Mouse (Mus musculus) gastrocnemius, postnatal 14 days (tissue): ENCODE data around the gene Prpf40b. TPM values are rescaled to one million over a fixed set of nuclear protein-coding genes. Genes with fewer than 3 reads are reported as not detected.
A peak's percentile ranks its signal among the peaks of the same experiment; 100 is the strongest.
"Not testable (repeated sequence)": the region's sequence is repeated elsewhere in the genome, so short reads cannot be mapped to it uniquely, and the experiment has no call there.

ENCODE experiments used
- DNase-seq: peaks from one replicate; pipeline ENCODE4 v3.0.0; 2021; ENCODE audit warnings: mixed read lengths
- intact Hi-C: fragments of 180-260 bp; cut with DNase I; formaldehyde crosslinking; loops from one replicate; pipeline ENCODE4 v1.15.1; 2025; ENCODE audit warnings: low total_unique reads
- long read RNA-seq, 2 experiments: library from polyadenylated mRNA; stranded (forward); transcript quantifications; one replicate each; pipeline ENCODE4 v2.0.0; 2021
- total RNA-seq, 2 experiments: library from RNA; stranded (reverse); gene quantifications; 2 replicates each; pipeline ENCODE4 v1.2.3; 2021

The Prpf40b gene
- 10 to 100 TPM; 18.4 to 20.8 TPM for total RNA-seq
- long read RNA-seq, experiment 1, partial matches to known transcripts, result 4 of 13 reads
- long read RNA-seq, experiment 1, other reads (novel, unspliced or antisense), result 9 of 13 reads
- long read RNA-seq, experiment 2, partial matches to known transcripts, result 4 of 17 reads
- long read RNA-seq, experiment 2, other reads (novel, unspliced or antisense), result 13 of 17 reads

GRCm38 (mm10) chr15:99294813-99295374 lies at the start of gene Prpf40b:
Gene Prpf40b (plus strand): TSS chr15:99295087.
- peak; percentile 95 for DNase-seq
- intact Hi-C loops, result no loop called here

GRCm38 (mm10) chr15:99246736-99247135 lies 48.2 kb upstream of the Prpf40b start:
- DNase-seq, intact Hi-C loops: not testable (repeated sequence)

GRCm38 (mm10) chr15:99248972-99249371 lies 45.9 kb upstream of the Prpf40b start:
- DNase-seq, result peak; percentile 60
- intact Hi-C loops, result no loop called here

- intact Hi-C loops, result no loop called here
Measured at GRCm38 (mm10) chr15:99249938-99250337, 44.9 kb upstream of the Prpf40b start.

GRCm38 (mm10) chr15:99251111-99251510 lies 43.8 kb upstream of the Prpf40b start:
- DNase-seq, intact Hi-C loops: not testable (repeated sequence)

More at GRCm38 (mm10) chr15:99249938-99250337, 44.9 kb upstream of the Prpf40b start:
- no peak for DNase-seq

GRCm38 (mm10) chr15:99251626-99252380 lies 43.1 kb upstream of the Prpf40b start, which contains the start of gene Mcrs1:
Gene Mcrs1 (minus strand): TSS chr15:99251961.
- intact Hi-C loops, result no loop called here

GRCm38 (mm10) chr15:99252381-99253174 lies 42.3 kb upstream of the Prpf40b start:
- DNase-seq, result peak; percentile 78
- intact Hi-C loops, result no loop called here

More at GRCm38 (mm10) chr15:99251626-99252380, 43.1 kb upstream of the Prpf40b start, which contains the start of gene Mcrs1:
- DNase-seq, result peak; percentile 98

GRCm38 (mm10) chr15:99253175-99253479 lies 41.8 kb upstream of the Prpf40b start:
- DNase-seq, intact Hi-C loops: not testable (repeated sequence)

GRCm38 (mm10) chr15:99253772-99254171 lies 41.1 kb upstream of the Prpf40b start:
- intact Hi-C loops, result no loop called here
- DNase-seq, result no peak

- intact Hi-C loops, result no loop called here
- no peak for DNase-seq
Measured at GRCm38 (mm10) chr15:99254477-99255005, 40.3 kb upstream of the Prpf40b start.

GRCm38 (mm10) chr15:99255241-99255749 lies 39.6 kb upstream of the Prpf40b start:
- DNase-seq, result no peak
- intact Hi-C loops, result no loop called here

- intact Hi-C loops, result no loop called here
- no peak for DNase-seq
Measured at GRCm38 (mm10) chr15:99259167-99259729, 35.6 kb upstream of the Prpf40b start.

GRCm38 (mm10) chr15:99259730-99260252 lies 35.1 kb upstream of the Prpf40b start:
- peak; percentile 79 for DNase-seq
- intact Hi-C loops, result no loop called here

- no peak for DNase-seq
- intact Hi-C loops, result no loop called here
Measured at GRCm38 (mm10) chr15:99262702-99263101, 32.2 kb upstream of the Prpf40b start.

- intact Hi-C loops, result no loop called here
- DNase-seq, result no peak
Measured at GRCm38 (mm10) chr15:99264363-99264762, 30.5 kb upstream of the Prpf40b start.

- intact Hi-C loops, result loop anchor here (5.0 kb wide), 1 partner anchor 48 kb away; no protein-coding TSS in a partner anchor
- DNase-seq, result peak; percentile 68
Measured at GRCm38 (mm10) chr15:99265679-99266078, 29.2 kb upstream of the Prpf40b start.

GRCm38 (mm10) chr15:99276095-99276494 lies 18.8 kb upstream of the Prpf40b start:
- intact Hi-C loops, result no loop called here
- DNase-seq, result no peak

GRCm38 (mm10) chr15:99278271-99278670 lies 16.6 kb upstream of the Prpf40b start:
- intact Hi-C loops, result no loop called here
- DNase-seq, result no peak

- no peak for DNase-seq
Measured at GRCm38 (mm10) chr15:99283456-99283855, 11.4 kb upstream of the Prpf40b start.

More at GRCm38 (mm10) chr15:99283456-99283855, 11.4 kb upstream of the Prpf40b start:
- intact Hi-C loops, result no loop called here
